Mouse (Mus musculus): ENCODE measurements at regions not wholly inside any gene's neighbourhood (a gene's known extent, or its start where the extent isn't known, plus 50 kb on each side); places are given as distances from the start of the nearest gene placed in this dataset.

DNA sequence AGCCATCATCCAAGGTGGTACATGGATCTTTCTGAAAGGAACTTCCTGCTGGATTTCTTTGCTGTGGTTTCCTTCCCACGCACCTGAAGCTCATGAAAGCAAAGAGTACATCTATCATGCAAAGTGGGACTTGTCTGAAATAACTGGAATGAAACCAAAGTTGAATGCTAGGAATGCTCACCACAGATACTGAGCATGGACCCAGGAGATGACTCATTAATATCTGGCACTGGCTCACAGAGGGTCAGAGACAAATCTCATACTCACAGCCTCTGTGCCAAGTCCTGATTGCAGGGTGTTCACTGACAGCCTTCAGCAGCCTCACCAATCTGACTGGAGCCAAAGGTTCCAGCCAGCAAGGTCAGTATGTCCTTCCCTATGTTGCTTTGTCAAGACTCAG, 245.3 kb upstream of the Nrp1 start:
- TF ChIP-seq ZNF384 (IDR thresholded peaks at IDR 0.05; ENCODE audit: low read depth, low read length): no peak
- no peak for TF ChIP-seq CHD2 (IDR thresholded peaks at IDR 0.05; ENCODE audit: low read depth, low read length)
- no peak for TF ChIP-seq MAFK (IDR thresholded peaks at IDR 0.05; ENCODE audit: insufficient read depth, low read depth, low read length)
- no peak for TF ChIP-seq HCFC1 (IDR thresholded peaks at IDR 0.05; ENCODE audit: borderline replicate concordance, insufficient read depth, low read length)
- TF ChIP-seq ZC3H11A (IDR thresholded peaks at IDR 0.05; ENCODE audit: borderline replicate concordance, low read depth, low read length): no peak

Data from ES-E14 (cell line).